8 mouse cellular contexts compared by ENCODE assay signal in genomic region chr11:70776830-70777571, GRCm38 (mm10). TPM values are rescaled to one million over a fixed set of nuclear protein-coding genes. Genes with fewer than 3 reads are reported as not detected.
DNase-seq lines count a peak whose midpoint lies in the region; ATAC-seq lines count a peak whose summit lies in the region.

No protein-coding gene starts in this region.

- ATAC-seq in hematopoietic stem cell, adult 5-6 weeks (replicated peaks in 1 of 2; ENCODE audit: insufficient read depth in 1 of 2, low FRiP score in 2 of 2, low TSS enrichment in 1 of 2, low read depth in 1 of 2, poor library complexity in 2 of 2, severe bottlenecking in 2 of 2) = peak; percentile 95 to 97

- peak; percentile 70 for DNase-seq in MN1 (ENCODE audit: low spot score)
- DNase-seq in cerebellum, adult 8-10 months = peak; percentile 61
- peak; percentile 74 for DNase-seq in forelimb bud, embryonic 11.5 days (ENCODE audit: low read depth, low spot score)
- peak; percentile 65 to 83 for DNase-seq in layer of hippocampus, postnatal 10 days (ENCODE audit: low spot score in 2 of 2)
- peak; percentile 75 for DNase-seq in lung, postnatal 14 days
- DNase-seq in retina, postnatal 7 days (ENCODE audit: low read depth, low spot score) = peak; percentile 51
- DNase-seq in thymus, postnatal 4 days = peak; percentile 85

RNA-seq across cellular contexts. Expression of gene Zfp3, which starts 13.0 kb away (rescaled TPM):
- total RNA-seq in hematopoietic stem cell, adult 5-6 weeks (2017) = 3.7 and 8.3 TPM in 2 replicates
- total RNA-seq in layer of hippocampus, postnatal 10 days (2021) = 10 to 100 TPM; 16.2 to 17.4 TPM

RNA-seq across cellular contexts. Expression of gene Scimp, which starts 35.4 kb away (rescaled TPM):
- 0.25 and 0.69 TPM in 2 replicates for total RNA-seq in hematopoietic stem cell, adult 5-6 weeks (2017)
- total RNA-seq in layer of hippocampus, postnatal 10 days (2021) = not detected

Comparison
In these comparisons a context has a peak if more than half of its experiments do, and no peak if none do; other contexts are left out.
1. Peak in every context shown above with its lines: DNase-seq and ATAC-seq.